Mouse (Mus musculus): ENCODE results near the gene Ggt6. TPM values are rescaled to one million over a fixed set of nuclear protein-coding genes. Genes with fewer than 3 reads are reported as not detected.

Gene Ggt6
- polyA plus RNA-seq (2012; rRNA removed; ENCODE audit: low replicate concordance) = 39.0 and 66.5 TPM in 2 replicates

GRCm38 (mm10) chr11:72434963-72435693 is at the start of gene Ggt6:
Gene Ggt6, plus strand, starts transcription at chr11:72435526.

GRCm38 (mm10) chr11:72411093-72411921 is 24.0 kb upstream of the Ggt6 start, which contains the start of gene Smtnl2:
Gene Smtnl2, minus strand, starts transcription at chr11:72411713.

GRCm38 (mm10) chr11:72440965-72441664 is 5.8 kb downstream of the Ggt6 start, which contains the start of gene Mybbp1a:
Gene Mybbp1a, plus strand, starts transcription at chr11:72441355.

Other genes with a start within 250 kb of the Ggt6 start
- gene Gm43951, start 228.7 kb upstream of the Ggt6 start, polyA plus RNA-seq (2012; rRNA removed; ENCODE audit: low replicate concordance) = 0.02 and 0.04 TPM in 2 replicates
- 1.2 and 2.3 TPM in 2 replicates for gene 4933427D14Rik, start 228.1 kb upstream of the Ggt6 start, polyA plus RNA-seq (2012; rRNA removed; ENCODE audit: low replicate concordance)
- gene Txndc17, start 228.0 kb upstream of the Ggt6 start, polyA plus RNA-seq (2012; rRNA removed; ENCODE audit: low replicate concordance) = 31.2 and 56.7 TPM in 2 replicates
- 2.2 TPM in 2 replicates for gene Med31, start 219.9 kb upstream of the Ggt6 start, polyA plus RNA-seq (2012; rRNA removed; ENCODE audit: low replicate concordance)
- 0.08 TPM in 1 of 2 replicates, not detected in the other for gene Slc13a5, start 168.3 kb upstream of the Ggt6 start, polyA plus RNA-seq (2012; rRNA removed; ENCODE audit: low replicate concordance)
- 12.3 and 17.9 TPM in 2 replicates for gene Xaf1, start 133.9 kb upstream of the Ggt6 start, polyA plus RNA-seq (2012; rRNA removed; ENCODE audit: low replicate concordance)
- gene Fbxo39, start 121.1 kb upstream of the Ggt6 start, polyA plus RNA-seq (2012; rRNA removed; ENCODE audit: low replicate concordance) = not detected in 2 replicates
- gene Tekt1, start 73.1 kb upstream of the Ggt6 start, polyA plus RNA-seq (2012; rRNA removed; ENCODE audit: low replicate concordance) = not detected in 2 replicates
- gene Smtnl2, start 23.8 kb upstream of the Ggt6 start, polyA plus RNA-seq (2012; rRNA removed; ENCODE audit: low replicate concordance) = 3.9 and 4.8 TPM in 2 replicates
- 14.4 and 22.7 TPM in 2 replicates for gene Mybbp1a, start 5.8 kb downstream of the Ggt6 start, polyA plus RNA-seq (2012; rRNA removed; ENCODE audit: low replicate concordance)
- gene Spns2, start 54.4 kb downstream of the Ggt6 start, polyA plus RNA-seq (2012; rRNA removed; ENCODE audit: low replicate concordance) = 69.8 and 92.7 TPM in 2 replicates
- gene Spns3, start 115.0 kb downstream of the Ggt6 start, polyA plus RNA-seq (2012; rRNA removed; ENCODE audit: low replicate concordance) = 3.1 and 8.6 TPM in 2 replicates
- gene Ube2g1, start 171.8 kb downstream of the Ggt6 start, polyA plus RNA-seq (2012; rRNA removed; ENCODE audit: low replicate concordance) = 7.2 and 12.7 TPM in 2 replicates

All from duodenum, adult 2 months (tissue).